Mouse (Mus musculus) megakaryocyte, embryonic 14.5 days (primary cell): ENCODE measurements around the gene Ncan.

Experiments used
- FLI1 ChIP-seq: IDR thresholded peaks from 2 replicates; pipeline ENCODE4 v1.6.1; 2012; ENCODE audit warnings: low read length, inconsistent platforms, mixed read lengths
- GATA1 ChIP-seq: IDR thresholded peaks from 3 replicates; pipeline ENCODE4 v1.6.1; 2012; ENCODE audit warnings: mixed read lengths, low read length, inconsistent platforms, borderline replicate concordance

- TF ChIP-seq GATA1 (no peak), FLI1 (no peak)
These were observed 17.2 kb upstream of the Ncan start for GRCm38 (mm10) chr8:70137890-70138289.
